In genomic region chr11:4302363-4302913, GRCm38 (mm10) we compare ENCODE assay signal across 12 mouse cellular contexts. TPM values are rescaled to one million over a fixed set of nuclear protein-coding genes. Genes with fewer than 3 reads are reported as not detected.
DNase-seq lines count a peak whose midpoint lies in the region; ATAC-seq and TF ChIP-seq lines count a peak whose summit lies in the region.
"Had no signal": no experiment of that assay in that cellular context is flagged by ENCODE, and none has a peak within 500 bp of the region (broad histone marks: within the 10 kb centered on the region; RNA-seq: fewer than 3 reads in every experiment).

No protein-coding gene starts in this region.

- ATAC-seq in lung, embryonic 14.5 days (ENCODE audit: insufficient read depth), result no peak
- no peak for ATAC-seq in liver, embryonic 11.5 days (replicated peaks; ENCODE audit: low FRiP score)

- H3K9ac ChIP-seq in lung, embryonic 14.5 days, result no peak overlapping the region
- H3K9ac ChIP-seq in liver, embryonic 11.5 days (ENCODE audit: low read depth, low read length), result no peak overlapping the region

- H3K4me3 ChIP-seq in lung, embryonic 14.5 days (ENCODE audit: low read depth, low read length), result no peak overlapping the region
- no peak overlapping the region for H3K4me3 ChIP-seq in embryonic facial prominence, embryonic 10.5 days
- H3K4me3 ChIP-seq in liver, embryonic 11.5 days (ENCODE audit: low read depth, low read length), result no peak overlapping the region

- H3K4me2 ChIP-seq in lung, embryonic 14.5 days, result no peak overlapping the region
- no peak overlapping the region for H3K4me2 ChIP-seq in liver, embryonic 11.5 days

- WGBS in lung, embryonic 14.5 days, result 31% methylated on average over 5 of the region's 5 CpGs
- WGBS in embryonic facial prominence, embryonic 10.5 days, result 8% methylated on average over 5 of the region's 5 CpGs
- 34% methylated on average over 5 of the region's 5 CpGs for WGBS in liver, embryonic 11.5 days

- no peaks in the 10 kb centered on the region for H3K27me3 ChIP-seq in lung, embryonic 14.5 days (ENCODE audit: insufficient read depth, low read length)
- H3K27me3 ChIP-seq in embryonic facial prominence, embryonic 10.5 days (replicated peaks; ENCODE audit: low read depth, poor library complexity, severe bottlenecking), result peaks cover 65% of the 10 kb centered on the region
- peaks cover 2% of the 10 kb centered on the region; the same call in 1 of the 2 replicates for H3K27me3 ChIP-seq in liver, embryonic 11.5 days (replicated peaks; ENCODE audit: control insufficient read depth, insufficient read depth, low read length)

- DNase-seq in lung, embryonic 14.5 days, result no peak
- DNase-seq in lung, adult 18-20 months, result no peak
- no peak for DNase-seq in embryonic facial prominence, embryonic 10.5 days (ENCODE audit: low spot score)
- peak; percentile 63 to 70 for DNase-seq in heart, adult 9 months (ENCODE audit: low spot score in 2 of 2)
- DNase-seq in ovary, postnatal 14 days (ENCODE audit: low spot score), result peak; percentile 45
- DNase-seq in spleen, postnatal 36 days (ENCODE audit: low spot score in 2 of 2), result no peak
- no peak for DNase-seq in liver, embryonic 11.5 days (ENCODE audit: low spot score)
- DNase-seq in kidney, adult 9 months, result no peak
- DNase-seq: cerebellum, adult 9-11 months; layer of hippocampus, adult 9-11 months; lung, postnatal 36 days had no signal

- no peak for TF ChIP-seq CTCF in lung, embryonic 14.5 days (IDR thresholded peaks at IDR 0.05; ENCODE audit: low read depth)

- H3K9me3 ChIP-seq in lung, embryonic 14.5 days (ENCODE audit: low read depth, low read length), result no peaks in the 10 kb centered on the region
- no peaks in the 10 kb centered on the region for H3K9me3 ChIP-seq in embryonic facial prominence, embryonic 10.5 days
- no peaks in the 10 kb centered on the region for H3K9me3 ChIP-seq in liver, embryonic 11.5 days (ENCODE audit: control insufficient read depth, low read length)

- H3K4me1 ChIP-seq in lung, embryonic 14.5 days (ENCODE audit: insufficient read depth), result peaks cover 22% of the 10 kb centered on the region
- H3K4me1 ChIP-seq in embryonic facial prominence, embryonic 10.5 days, result peaks cover 46% of the 10 kb centered on the region
- H3K4me1 ChIP-seq in liver, embryonic 11.5 days (replicated peaks; ENCODE audit: control insufficient read depth, insufficient read depth, low read length), result peaks cover 5% of the 10 kb centered on the region; the same call in 1 of the 2 replicates

- H3K36me3 ChIP-seq in lung, embryonic 14.5 days (ENCODE audit: insufficient read depth), result no peaks in the 10 kb centered on the region
- no peaks in the 10 kb centered on the region for H3K36me3 ChIP-seq in embryonic facial prominence, embryonic 10.5 days (replicated peaks)
- no peaks in the 10 kb centered on the region for H3K36me3 ChIP-seq in liver, embryonic 11.5 days (ENCODE audit: control insufficient read depth, insufficient read depth, low read length)

- H3K27ac ChIP-seq in lung, embryonic 14.5 days (ENCODE audit: low read depth), result peak overlapping the region; percentile 20; the same call in 1 of the 2 replicates
- peak overlapping the region; percentile 63 for H3K27ac ChIP-seq in embryonic facial prominence, embryonic 10.5 days (replicated peaks)
- no peak overlapping the region for H3K27ac ChIP-seq in liver, embryonic 11.5 days (ENCODE audit: low read depth, low read length)

RNA-seq across cellular contexts. Expression of gene Lif, which starts 45.1 kb away (rescaled TPM):
- 0.12 and 0.33 TPM in 2 replicates for polyA plus RNA-seq in lung, embryonic 14.5 days (2014; fragmentation: Nextera tagmentation; extraction: Ambion mirVana)
- polyA plus RNA-seq in embryonic facial prominence, embryonic 10.5 days (2016; fragmentation: Nextera tagmentation; extraction: Ambion mirVana), result 0.09 and 0.36 TPM in 2 replicates
- 0.06 TPM in 1 of 2 replicates, not detected in the other for polyA plus RNA-seq in liver, embryonic 11.5 days (2014; fragmentation: Nextera tagmentation; extraction: Ambion mirVana)
- polyA plus RNA-seq: neural tube, embryonic 14.5 days had no signal

Comparison
In these comparisons a context has a peak if more than half of its experiments do, and no peak if none do; other contexts are left out.
1. DNase-seq: peak in heart, adult 9 months (2 of 2) and ovary, postnatal 14 days (single experiment); none in lung, embryonic 14.5 days (single experiment), lung, adult 18-20 months (0 of 2), embryonic facial prominence, embryonic 10.5 days (single experiment), spleen, postnatal 36 days (0 of 2), liver, embryonic 11.5 days (single experiment) and kidney, adult 9 months (single experiment).